Mouse (Mus musculus) gastrocnemius, adult 2 months (tissue): ENCODE data around the gene Haspin. TPM values are rescaled to one million over a fixed set of nuclear protein-coding genes. Genes with fewer than 3 reads are reported as not detected.

Source experiments
- DNase-seq: peaks from one replicate; pipeline ENCODE4 v3.0.0; 2022
- H3K27ac ChIP-seq: fragments of 200-600 bp; 2 replicates; pipeline ENCODE4 v1.8.1; 2022; ENCODE audit warnings: mild to moderate bottlenecking
- H3K4me3 ChIP-seq: fragments of 200-600 bp; 2 replicates; pipeline ENCODE4 v1.8.1; 2022; ENCODE audit warnings: mild to moderate bottlenecking, moderate library complexity
- CTCF ChIP-seq: fragments of 200-600 bp; IDR thresholded peaks from 2 replicates; pipeline ENCODE4 v1.8.1; 2022; ENCODE audit warnings: antibody characterized with exemption, mild to moderate bottlenecking, moderate library complexity
- intact Hi-C: fragments of 180-260 bp; cut with DNase I; formaldehyde crosslinking; loops from one replicate; pipeline ENCODE4 v1.15.1; 2025
- long read RNA-seq, 2 experiments: library from polyadenylated mRNA; stranded (forward); transcript quantifications; one replicate each; pipeline ENCODE4 v2.0.0; 2021
- total RNA-seq, 2 experiments: library from RNA; stranded (reverse); gene quantifications; 2 replicates each; pipeline ENCODE4 v1.2.3; 2021

Haspin gene
- total RNA-seq, result under 1 TPM in 1 of 2 experiments, not detected in 1; 0.08 TPM
- long read RNA-seq, experiment 1, result 0 reads
- long read RNA-seq, experiment 2, result 0 reads

- Histone ChIP-seq H3K4me3 (peak within 1 kb of the TSS; percentile 83), H3K27ac (peak within 1 kb of the TSS; percentile 67)
- DNase-seq, result peak; percentile 95
- TF ChIP-seq CTCF, result peak; percentile 7
- intact Hi-C loops, result loop anchor here (1.0 to 5.0 kb wide), 3 partner anchors 22 to 139 kb away; partner anchors contain the start of genes Emc6, P2rx5 and Tax1bp3
Observed at GRCm38 (mm10) chr11:73137591-73138501, at the start of gene Haspin. TSS of gene Haspin (minus strand) at chr11:73138294.

GRCm38 (mm10) chr11:73187231-73187630, 49.1 kb upstream of the Haspin start:
- DNase-seq, result no peak
- intact Hi-C loops, result no loop called here
- TF ChIP-seq CTCF, result no peak
- H3K4me3 ChIP-seq, result no peak overlapping the region
- H3K27ac ChIP-seq, result no peak overlapping the region

- no peak for TF ChIP-seq CTCF
- intact Hi-C loops, result no loop called here
- no peak overlapping the region for H3K27ac ChIP-seq
Observed at GRCm38 (mm10) chr11:73185872-73186615, 48.0 kb upstream of the Haspin start.

GRCm38 (mm10) chr11:73177895-73178294, 39.8 kb upstream of the Haspin start:
- intact Hi-C loops, result loop anchor here (2.0 to 5.0 kb wide), 2 partner anchors 21 to 41 kb away; partner anchors contain the start of genes Ctns, Haspin and Shpk
- no peak for TF ChIP-seq CTCF
- no peak for DNase-seq
- H3K27ac ChIP-seq, result peak overlapping the region; percentile 97
- H3K4me3 ChIP-seq, result peak overlapping the region; percentile 99

More at GRCm38 (mm10) chr11:73185872-73186615, 48.0 kb upstream of the Haspin start:
- no peak overlapping the region for H3K4me3 ChIP-seq
- no peak for DNase-seq

- intact Hi-C loops, result loop anchor here (2.0 to 5.0 kb wide), 2 partner anchors 21 to 40 kb away; partner anchors contain the start of genes Ctns, Haspin and Shpk
- DNase-seq, result peak; percentile 87
- no peak for TF ChIP-seq CTCF
- Histone ChIP-seq H3K4me3 (peak overlapping the region; percentile 99), H3K27ac (peak overlapping the region; percentile 97)
Observed at GRCm38 (mm10) chr11:73177509-73177875, 39.4 kb upstream of the Haspin start.

- intact Hi-C loops, result loop anchor here (2.0 to 5.0 kb wide), 2 partner anchors 22 to 40 kb away; partner anchors contain the start of genes Ctns, Haspin and Shpk
- peak; percentile 98 for DNase-seq
- peak within 1 kb of the TSS; percentile 97 for H3K27ac ChIP-seq
- H3K4me3 ChIP-seq, result peak within 1 kb of the TSS; percentile 99
- TF ChIP-seq CTCF, result no peak
Observed at GRCm38 (mm10) chr11:73176608-73177508, 38.8 kb upstream of the Haspin start, which contains the start of the genes Emc6 and Tax1bp3. TSS of gene Emc6 (minus strand) at chr11:73177037. TSS of gene Tax1bp3 (plus strand) at chr11:73177083.

- intact Hi-C loops, result loop anchor here (2.0 to 5.0 kb wide), 2 partner anchors 23 to 39 kb away; partner anchors contain the start of genes Ctns, Haspin and Shpk
- no peak for TF ChIP-seq CTCF
- peak overlapping the region; percentile 99 for H3K4me3 ChIP-seq
- H3K27ac ChIP-seq, result peak overlapping the region; percentile 97
- no peak for DNase-seq
Observed at GRCm38 (mm10) chr11:73176186-73176585, 38.1 kb upstream of the Haspin start.

GRCm38 (mm10) chr11:73175612-73176011, 37.5 kb upstream of the Haspin start:
- TF ChIP-seq CTCF, result no peak
- Histone ChIP-seq H3K27ac (peak overlapping the region; percentile 97; the same call in 1 of the 2 replicates), H3K4me3 (peak overlapping the region; percentile 99)
- intact Hi-C loops, result loop anchor here (2.0 to 5.0 kb wide), 2 partner anchors 23 to 38 kb away; partner anchors contain the start of genes Ctns, Haspin and Shpk
- DNase-seq, result no peak

GRCm38 (mm10) chr11:73172186-73172585, 34.1 kb upstream of the Haspin start:
- intact Hi-C loops, result no loop called here
- peak; percentile 65 for DNase-seq
- H3K27ac ChIP-seq, result peak overlapping the region; percentile 31
- TF ChIP-seq CTCF, result no peak
- peak overlapping the region; percentile 21; the same call in 1 of the 2 replicates for H3K4me3 ChIP-seq

GRCm38 (mm10) chr11:73169231-73169630, 31.1 kb upstream of the Haspin start:
- Histone ChIP-seq H3K4me3 (no peak overlapping the region), H3K27ac (no peak overlapping the region)
- intact Hi-C loops, result no loop called here
- TF ChIP-seq CTCF, result peak; percentile 72
- DNase-seq, result peak; percentile 65

- intact Hi-C loops, result no loop called here
- Histone ChIP-seq H3K4me3 (no peak overlapping the region), H3K27ac (no peak overlapping the region)
- DNase-seq, result no peak
- TF ChIP-seq CTCF, result no peak
Observed at GRCm38 (mm10) chr11:73168576-73168975, 30.5 kb upstream of the Haspin start.
